Mouse (Mus musculus) embryo, embryonic 11.5 days (tissue): ENCODE data around the gene Ptprn2.

ENCODE experiments used
- DNase-seq: peaks from one replicate; pipeline ENCODE4 v3.0.0-alpha.2; 2012; ENCODE audit warnings: low read depth, low spot score

Ptprn2 gene

GRCm38 (mm10) chr12:116776447-116776846 is 290.9 kb downstream of the Ptprn2 start:
- DNase-seq = no peak

GRCm38 (mm10) chr12:116778095-116779090 is 292.9 kb downstream of the Ptprn2 start:
- no peak for DNase-seq

GRCm38 (mm10) chr12:116780419-116780818 is 294.9 kb downstream of the Ptprn2 start:
- DNase-seq = no peak

GRCm38 (mm10) chr12:116785731-116786130 is 300.2 kb downstream of the Ptprn2 start:
- no peak for DNase-seq

- DNase-seq = no peak
Measured at GRCm38 (mm10) chr12:116788346-116788745, 302.8 kb downstream of the Ptprn2 start.

- DNase-seq = no peak
Measured at GRCm38 (mm10) chr12:116803331-116803730, 317.8 kb downstream of the Ptprn2 start.

- no peak for DNase-seq
Measured at GRCm38 (mm10) chr12:116804712-116805111, 319.2 kb downstream of the Ptprn2 start.

- DNase-seq = no peak
Measured at GRCm38 (mm10) chr12:116805129-116805809, 319.7 kb downstream of the Ptprn2 start.

- DNase-seq = no peak
Measured at GRCm38 (mm10) chr12:116806089-116806488, 320.6 kb downstream of the Ptprn2 start.

- no peak for DNase-seq
Measured at GRCm38 (mm10) chr12:116813012-116813411, 327.5 kb downstream of the Ptprn2 start.

GRCm38 (mm10) chr12:116819836-116820235 is 334.3 kb downstream of the Ptprn2 start:
- no peak for DNase-seq

- DNase-seq = no peak
Measured at GRCm38 (mm10) chr12:116823341-116823740, 337.8 kb downstream of the Ptprn2 start.

- DNase-seq = no peak
Measured at GRCm38 (mm10) chr12:116827748-116828147, 342.2 kb downstream of the Ptprn2 start.

GRCm38 (mm10) chr12:116838611-116839192 is 353.2 kb downstream of the Ptprn2 start:
- no peak for DNase-seq

- DNase-seq = no peak
Measured at GRCm38 (mm10) chr12:116842723-116843272, 357.3 kb downstream of the Ptprn2 start.

GRCm38 (mm10) chr12:116846220-116846619 is 360.7 kb downstream of the Ptprn2 start:
- no peak for DNase-seq

GRCm38 (mm10) chr12:116847021-116847420 is 361.5 kb downstream of the Ptprn2 start:
- no peak for DNase-seq

GRCm38 (mm10) chr12:116856307-116856706 is 370.8 kb downstream of the Ptprn2 start:
- DNase-seq = no peak

- DNase-seq = no peak
Measured at GRCm38 (mm10) chr12:116861360-116862017, 376.0 kb downstream of the Ptprn2 start.

- no peak for DNase-seq
Measured at GRCm38 (mm10) chr12:116863291-116863899, 377.9 kb downstream of the Ptprn2 start.
